Mouse (Mus musculus) liver, embryonic 16.5 days (tissue): ENCODE measurements at regions not wholly inside any gene's neighbourhood (a gene's known extent, or its start where the extent isn't known, plus 50 kb on each side); places are given as distances from the start of the nearest gene placed in this dataset.

Experiments
- ATAC-seq: fragments of 200-750 bp; cut with Nextera tagmentation; 2 replicates; pipeline ENCODE4 v1.8.0; 2017; ENCODE audit warnings: low read depth, mild to moderate bottlenecking, moderate number of reproducible peaks, moderate library complexity
- H3K27ac ChIP-seq: fragments of 300-500 bp; sonication (generic); 2 replicates; pipeline ENCODE4 v1.5.1; 2014; ENCODE audit warnings: mild to moderate bottlenecking, low read length
- H3K27me3 ChIP-seq: fragments of 300-500 bp; sonication (generic); 2 replicates; pipeline ENCODE4 v1.6.1; 2014; ENCODE audit warnings: low read depth, low read length, mixed read lengths; ENCODE audit not compliant: control insufficient read depth, insufficient read depth
- H3K36me3 ChIP-seq: fragments of 300-500 bp; sonication (generic); 2 replicates; pipeline ENCODE4 v1.6.1; 2014; ENCODE audit warnings: mild to moderate bottlenecking; ENCODE audit not compliant: control insufficient read depth, insufficient read depth
- H3K4me1 ChIP-seq: fragments of 300-500 bp; sonication (generic); 2 replicates; pipeline ENCODE4 v1.6.1; 2014; ENCODE audit warnings: low read depth, low read length, mixed read lengths; ENCODE audit not compliant: control insufficient read depth
- H3K4me2 ChIP-seq: fragments of 300-500 bp; sonication (generic); 2 replicates; pipeline ENCODE4 v1.6.1; 2014; ENCODE audit warnings: low read depth, low read length, mixed read lengths
- H3K4me3 ChIP-seq: fragments of 300-500 bp; sonication (generic); 2 replicates; pipeline ENCODE4 v1.5.1; 2014; ENCODE audit warnings: low read depth, mild to moderate bottlenecking, low read length
- H3K9ac ChIP-seq: fragments of 300-500 bp; sonication (generic); 2 replicates; pipeline ENCODE4 v1.6.1; 2014; ENCODE audit warnings: low read depth, low read length
- H3K9me3 ChIP-seq: fragments of 300-500 bp; sonication (generic); replicated peaks from 2 replicates; pipeline ENCODE4 v1.6.1; 2016; ENCODE audit warnings: low read length; ENCODE audit not compliant: control insufficient read depth
- WGBS: fragments of 180-500 bp; shearing (Covaris S2); extraction: QIAGEN DNeasy Blood & Tissue Kit; methylation state at CpG from one replicate; pipeline ENCODE4 v1.1.7; 2014; ENCODE audit not compliant: insufficient replicate concordance; 5-methylcytosine and 5-hydroxymethylcytosine counted together

DNA sequence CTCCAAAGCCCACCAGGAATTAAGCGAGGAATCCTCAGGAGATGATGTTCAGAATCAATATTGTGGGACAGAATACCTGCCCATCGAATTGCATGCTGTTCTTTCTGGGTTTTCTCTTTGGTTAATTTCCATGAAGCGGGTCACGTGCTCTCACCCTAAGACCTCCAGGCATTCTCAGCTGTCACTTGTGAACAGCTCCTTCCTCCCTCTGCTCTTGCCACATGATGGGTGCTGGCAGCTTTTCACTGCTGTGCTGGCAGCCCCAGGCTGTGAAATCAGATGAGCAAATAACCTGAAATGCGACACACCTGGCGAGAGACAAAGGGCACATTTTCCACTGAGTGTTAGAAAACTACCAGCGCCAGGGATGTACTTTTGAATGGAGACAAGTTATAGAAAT is 207.8 kb upstream of the Pitrm1 start:
- no peak overlapping the region for H3K4me2 ChIP-seq
- ATAC-seq: no peak
- H3K27ac ChIP-seq: no peak overlapping the region
- H3K4me1 ChIP-seq: no peaks in the 10 kb centered on the region
- no peaks in the 10 kb centered on the region for H3K36me3 ChIP-seq
- H3K27me3 ChIP-seq: no peaks in the 10 kb centered on the region
- WGBS: 60% methylated on average over 7 of the region's 7 CpGs
- H3K9ac ChIP-seq: no peak overlapping the region
- no peaks in the 10 kb centered on the region for H3K9me3 ChIP-seq
- no peak overlapping the region for H3K4me3 ChIP-seq

DNA sequence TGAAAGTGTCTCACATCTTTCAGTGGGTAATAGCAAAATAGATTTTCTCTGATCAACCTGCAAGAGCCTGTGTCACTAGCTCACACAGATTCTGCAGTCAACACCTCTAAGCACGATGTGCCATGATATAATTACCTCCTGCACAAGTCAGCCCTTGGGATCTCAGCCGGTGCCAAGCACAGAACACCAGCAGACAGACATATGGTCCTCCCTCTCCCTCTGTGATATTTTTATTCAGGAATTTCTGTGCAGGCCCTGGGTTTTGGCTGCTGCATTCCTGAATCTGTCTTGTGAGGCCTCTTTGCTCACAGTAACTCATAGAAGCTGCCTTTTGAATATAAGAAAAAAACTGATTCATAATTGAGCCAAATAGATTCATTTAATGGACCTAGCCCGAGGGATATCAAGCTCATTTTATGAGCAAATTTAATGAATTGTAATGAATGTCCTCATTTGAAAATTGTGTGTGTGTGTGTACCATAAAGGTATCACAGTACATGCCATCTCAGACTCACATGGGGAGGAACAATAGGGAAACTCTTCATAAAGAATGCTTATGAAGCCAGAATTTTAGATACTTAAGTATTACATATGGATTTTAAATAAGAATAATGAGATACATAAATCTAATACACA is 206.7 kb upstream of the Pitrm1 start:
- no peaks in the 10 kb centered on the region for H3K27me3 ChIP-seq
- 57% methylated on average over 3 of the region's 3 CpGs for WGBS
- no peak overlapping the region for H3K4me2 ChIP-seq
- H3K4me1 ChIP-seq: no peaks in the 10 kb centered on the region
- no peaks in the 10 kb centered on the region for H3K36me3 ChIP-seq
- H3K9me3 ChIP-seq: no peaks in the 10 kb centered on the region
- no peak for ATAC-seq
- H3K4me3 ChIP-seq: no peak overlapping the region
- H3K27ac ChIP-seq: no peak overlapping the region
- H3K9ac ChIP-seq: no peak overlapping the region

DNA sequence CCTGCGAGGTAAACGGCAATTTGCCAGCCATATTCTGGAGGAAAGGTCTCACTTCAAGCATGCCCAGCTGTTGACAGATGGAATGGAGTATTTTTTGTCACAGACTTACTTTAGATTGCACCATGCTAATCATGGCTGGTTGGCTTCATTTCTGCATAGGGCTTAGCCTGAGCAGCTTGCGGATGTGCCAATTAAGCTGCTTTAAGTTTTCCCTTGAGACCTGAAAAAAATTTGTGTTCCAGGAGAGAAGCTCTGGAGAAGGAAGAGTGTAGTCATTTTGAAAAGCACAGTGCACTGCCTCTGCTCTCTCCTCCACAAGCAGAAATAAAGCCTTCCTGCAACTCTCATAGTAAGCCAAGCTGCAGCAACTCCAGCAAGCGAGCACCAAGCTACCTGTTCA is 182.8 kb upstream of the Pitrm1 start:
- Histone ChIP-seq H3K9ac (no peak overlapping the region), H3K9me3 (no peaks in the 10 kb centered on the region), H3K27ac (no peak overlapping the region), H3K27me3 (no peaks in the 10 kb centered on the region), H3K36me3 (no peaks in the 10 kb centered on the region), H3K4me3 (no peak overlapping the region), H3K4me2 (no peak overlapping the region), H3K4me1 (no peaks in the 10 kb centered on the region)
- ATAC-seq: no peak
- 71% methylated on average over 4 of the region's 4 CpGs for WGBS

DNA sequence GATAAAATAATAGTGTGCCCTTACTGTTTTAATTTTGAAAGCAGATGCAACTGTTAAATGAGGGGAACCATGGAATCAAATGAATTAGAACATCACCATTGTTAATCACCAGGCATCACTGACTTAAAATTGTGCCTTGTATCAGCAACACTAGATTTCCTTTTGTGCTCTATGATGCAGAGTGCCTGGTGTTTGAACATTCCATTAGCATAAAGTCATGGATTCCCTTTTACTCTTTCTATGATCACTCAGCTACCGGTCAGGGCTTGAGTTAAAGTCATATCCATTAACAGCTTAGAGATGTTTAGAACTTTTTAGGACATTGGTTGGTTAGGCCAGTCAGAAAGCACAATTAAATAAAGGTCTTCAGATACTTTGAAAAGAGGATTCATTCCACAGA is 180.3 kb upstream of the Pitrm1 start:
- H3K4me3 ChIP-seq: no peak overlapping the region
- H3K4me1 ChIP-seq: no peaks in the 10 kb centered on the region
- no peaks in the 10 kb centered on the region for H3K27me3 ChIP-seq
- H3K27ac ChIP-seq: no peak overlapping the region
- H3K9ac ChIP-seq: no peak overlapping the region
- no peak overlapping the region for H3K4me2 ChIP-seq
- no peaks in the 10 kb centered on the region for H3K36me3 ChIP-seq
- ATAC-seq: no peak
- 73% methylated on average over 1 of the region's 1 CpGs for WGBS
- H3K9me3 ChIP-seq: no peaks in the 10 kb centered on the region

DNA sequence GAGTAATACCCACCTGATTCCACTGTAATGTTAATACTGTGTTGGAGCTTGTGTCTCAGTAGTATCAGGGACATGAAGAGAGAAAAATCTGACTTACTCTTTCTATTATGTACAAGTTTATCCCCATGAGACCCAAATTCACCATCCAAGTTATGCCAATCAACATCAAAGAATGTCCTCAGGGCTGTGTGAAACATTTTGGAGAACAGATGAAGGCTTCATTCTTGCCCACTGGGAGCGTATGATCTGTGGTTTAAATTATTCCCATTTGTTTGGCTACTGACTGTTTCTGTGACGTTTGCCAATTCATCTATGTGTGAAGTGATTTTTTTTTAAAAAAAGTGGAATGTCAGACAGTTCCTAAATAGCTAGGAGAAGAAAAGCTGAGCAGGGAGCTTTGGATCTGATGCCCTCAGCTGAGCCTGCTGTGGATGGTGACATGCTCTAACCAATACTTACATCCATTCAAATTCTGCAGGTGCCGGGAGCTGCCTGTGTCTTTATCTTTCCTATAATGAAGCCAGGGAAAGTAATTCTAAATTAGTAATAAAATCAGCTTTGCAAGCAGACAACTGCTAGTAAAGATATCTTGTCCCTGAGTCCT is 173.3 kb upstream of the Pitrm1 start:
- H3K27ac ChIP-seq: no peak overlapping the region
- H3K4me1 ChIP-seq: no peaks in the 10 kb centered on the region
- WGBS: 60% methylated on average over 3 of the region's 3 CpGs
- no peaks in the 10 kb centered on the region for H3K36me3 ChIP-seq
- no peaks in the 10 kb centered on the region for H3K27me3 ChIP-seq
- no peak overlapping the region for H3K4me2 ChIP-seq
- no peak overlapping the region for H3K4me3 ChIP-seq
- H3K9me3 ChIP-seq: no peaks in the 10 kb centered on the region
- no peak for ATAC-seq
- no peak overlapping the region for H3K9ac ChIP-seq

DNA sequence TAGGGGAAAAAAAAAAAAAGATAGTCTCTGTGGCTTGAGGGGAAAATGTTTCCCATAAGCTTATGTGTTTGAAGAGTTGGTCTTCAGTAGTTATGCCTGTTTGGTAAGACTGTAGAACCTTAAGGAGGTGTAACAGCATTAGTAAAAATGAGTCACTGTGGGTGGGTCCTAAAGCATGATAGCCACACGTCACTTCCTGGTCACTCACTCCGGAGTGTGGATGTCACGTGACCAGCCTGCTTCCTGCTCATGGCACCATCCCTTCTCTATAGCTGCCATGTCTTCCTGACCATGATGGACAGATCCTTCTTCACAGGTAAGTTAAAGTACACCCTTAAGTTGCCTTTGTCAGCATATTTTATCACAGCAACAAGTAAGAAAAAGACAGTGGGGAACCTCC is 170.0 kb upstream of the Pitrm1 start:
- H3K4me3 ChIP-seq: no peak overlapping the region
- no peak overlapping the region for H3K9ac ChIP-seq
- no peaks in the 10 kb centered on the region for H3K4me1 ChIP-seq
- no peak for ATAC-seq
- no peaks in the 10 kb centered on the region for H3K27me3 ChIP-seq
- no peak overlapping the region for H3K4me2 ChIP-seq
- H3K9me3 ChIP-seq: no peaks in the 10 kb centered on the region
- H3K27ac ChIP-seq: no peak overlapping the region
- no peaks in the 10 kb centered on the region for H3K36me3 ChIP-seq
- WGBS: 67% methylated on average over 3 of the region's 3 CpGs

DNA sequence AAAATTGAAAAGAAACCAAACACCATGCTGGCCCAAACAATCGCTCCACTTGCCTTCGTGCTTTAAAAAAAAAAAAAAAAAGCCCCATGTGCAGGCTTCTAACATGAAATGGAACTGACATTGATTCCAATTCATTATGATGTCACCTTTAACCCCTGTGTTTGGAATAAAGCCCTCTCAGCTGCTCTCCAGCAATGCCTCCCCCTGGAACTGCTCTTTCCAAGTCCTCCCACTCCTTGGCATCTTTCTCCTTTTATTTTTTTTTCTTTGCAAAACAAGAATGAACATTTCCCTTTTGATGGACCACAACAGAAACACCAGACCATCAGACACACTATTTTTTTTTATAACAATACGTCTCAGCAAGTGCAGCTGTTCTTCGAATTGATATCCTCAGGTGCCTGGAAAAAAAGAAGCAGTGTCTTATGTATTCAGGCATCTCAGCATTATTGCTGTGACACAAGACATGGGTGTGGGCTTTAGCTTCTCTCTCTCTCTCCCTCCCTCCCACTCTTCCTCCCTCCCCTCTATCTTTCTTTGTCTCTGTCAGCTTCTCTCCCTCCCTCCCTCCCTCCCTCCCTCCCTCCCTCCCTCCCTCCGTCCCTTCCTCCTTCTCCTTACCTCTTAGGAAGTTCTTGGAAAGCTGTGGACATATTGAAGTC is 152.3 kb upstream of the Pitrm1 start:
- H3K36me3 ChIP-seq: no peaks in the 10 kb centered on the region
- no peaks in the 10 kb centered on the region for H3K27me3 ChIP-seq
- no peak for ATAC-seq
- no peaks in the 10 kb centered on the region for H3K9me3 ChIP-seq
- no peak overlapping the region for H3K4me3 ChIP-seq
- no peak overlapping the region for H3K4me2 ChIP-seq
- 58% methylated on average over 5 of the region's 5 CpGs for WGBS
- no peak overlapping the region for H3K27ac ChIP-seq
- no peak overlapping the region for H3K9ac ChIP-seq
- H3K4me1 ChIP-seq: no peaks in the 10 kb centered on the region

DNA sequence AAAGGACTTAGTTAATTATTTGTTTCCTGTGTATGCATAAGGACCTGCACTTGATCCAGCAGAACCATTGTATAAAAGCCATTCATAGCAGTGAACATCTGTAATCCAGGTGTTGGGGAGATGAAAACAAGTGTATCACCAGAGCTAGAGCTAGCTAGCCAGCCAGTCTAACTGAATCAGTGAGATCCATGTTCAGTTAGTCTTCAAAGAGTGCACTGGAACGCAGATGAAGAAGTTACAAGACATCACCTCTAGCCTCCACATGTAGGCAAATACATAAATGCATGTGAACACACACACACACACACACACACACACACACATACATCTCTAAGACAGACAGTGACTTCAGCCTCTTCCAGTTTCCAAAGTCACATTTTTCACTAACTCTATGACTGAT is 150.3 kb upstream of the Pitrm1 start:
- H3K4me3 ChIP-seq: no peak overlapping the region
- no peak for ATAC-seq
- H3K4me2 ChIP-seq: no peak overlapping the region
- H3K9me3 ChIP-seq: no peaks in the 10 kb centered on the region
- no peaks in the 10 kb centered on the region for H3K27me3 ChIP-seq
- H3K9ac ChIP-seq: no peak overlapping the region
- no peaks in the 10 kb centered on the region for H3K36me3 ChIP-seq
- 52% methylated on average over 1 of the region's 1 CpGs for WGBS
- no peak overlapping the region for H3K27ac ChIP-seq
- H3K4me1 ChIP-seq: no peaks in the 10 kb centered on the region

DNA sequence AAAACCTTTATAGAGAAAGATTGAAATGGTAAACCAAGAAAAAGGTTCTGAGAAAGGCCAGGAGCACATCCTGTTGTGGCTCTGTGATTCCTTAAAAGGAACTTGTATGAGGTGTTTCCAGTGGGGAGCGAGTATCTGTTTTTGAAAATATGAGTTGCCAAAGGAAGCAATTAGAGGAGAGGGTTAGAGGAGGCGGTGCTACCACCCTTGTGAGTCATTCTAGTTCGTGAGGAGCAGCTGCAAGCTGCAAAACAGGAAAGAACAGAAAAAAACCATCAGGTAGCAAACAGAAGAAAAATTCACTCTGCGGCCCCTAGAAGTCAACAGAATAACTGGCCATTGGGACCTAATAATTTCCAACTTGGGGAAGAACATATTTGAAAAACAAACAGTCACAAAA is 116.1 kb upstream of the Pitrm1 start:
- no peaks in the 10 kb centered on the region for H3K36me3 ChIP-seq
- H3K4me1 ChIP-seq: no peaks in the 10 kb centered on the region
- no peak overlapping the region for H3K4me2 ChIP-seq
- no peaks in the 10 kb centered on the region for H3K9me3 ChIP-seq
- no peak overlapping the region for H3K9ac ChIP-seq
- no peak overlapping the region for H3K4me3 ChIP-seq
- ATAC-seq: no peak
- 31% methylated on average over 4 of the region's 4 CpGs for WGBS
- H3K27me3 ChIP-seq: no peaks in the 10 kb centered on the region
- H3K27ac ChIP-seq: no peak overlapping the region
